Mouse (Mus musculus) C2C12 (cell line): ENCODE measurements around the gene Nebl.

Experiments
- CEBPB ChIP-seq: IDR thresholded peaks from one replicate; pipeline ENCODE4 v1.6.1; 2011; ENCODE audit warnings: low read depth, mild to moderate bottlenecking, control low read depth, moderate library complexity
- CTCF ChIP-seq: IDR thresholded peaks from one replicate; pipeline ENCODE4 v1.5.1; 2011; ENCODE audit not compliant: control insufficient read depth, insufficient read depth, insufficient read length
- FOSL1 ChIP-seq: IDR thresholded peaks from one replicate; pipeline ENCODE4 v1.8.0; 2011; ENCODE audit warnings: mild to moderate bottlenecking, low read length; ENCODE audit not compliant: poor library complexity, insufficient read depth, severe bottlenecking
- MAX ChIP-seq: IDR thresholded peaks from one replicate; pipeline ENCODE4 v1.6.1; 2011; ENCODE audit warnings: mild to moderate bottlenecking, control low read depth
- MYOD1 ChIP-seq: IDR thresholded peaks from one replicate; pipeline ENCODE4 v1.6.1; 2011; ENCODE audit warnings: low read depth; ENCODE audit not compliant: control insufficient read depth, insufficient read length
- MYOG ChIP-seq: IDR thresholded peaks from one replicate; pipeline ENCODE4 v1.6.1; 2011; ENCODE audit not compliant: control insufficient read depth, insufficient read length; ENCODE audit errors: extremely low read depth
- USF1 ChIP-seq: IDR thresholded peaks from one replicate; pipeline ENCODE4 v1.6.1; 2011; ENCODE audit warnings: low read depth, mild to moderate bottlenecking, control low read depth, moderate library complexity

GRCm38 (mm10) chr2:17509942-17510341 is 221.3 kb downstream of the Nebl start:
- TF ChIP-seq CTCF (no peak), MAX (no peak), MYOG (no peak), CEBPB (no peak), FOSL1 (no peak), USF1 (no peak), MYOD1 (no peak)
